Mouse (Mus musculus): ENCODE measurements around the gene Smok2b.
"Not testable (repeated sequence)": the region's sequence is repeated elsewhere in the genome, so short reads cannot be mapped to it uniquely, and the experiment has no call there.

DNA sequence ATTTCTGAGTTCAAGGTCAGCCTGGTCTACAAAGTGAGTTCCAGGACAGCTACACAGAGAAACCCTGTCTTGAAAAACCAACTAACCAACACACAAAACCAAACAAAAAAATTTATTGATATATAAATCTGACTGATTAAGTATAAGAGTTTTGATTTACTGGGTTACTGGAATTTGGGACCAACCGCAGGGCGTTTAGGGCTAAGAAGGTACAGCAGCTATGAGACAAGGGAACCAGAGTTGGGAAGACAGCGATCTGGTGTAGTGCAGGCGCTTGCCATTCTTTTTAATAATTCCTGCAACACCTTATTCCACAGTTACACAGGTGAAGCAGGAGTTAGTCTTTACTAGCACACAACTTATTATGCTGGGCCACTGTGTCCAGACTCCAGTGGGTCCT lies 28.5 kb upstream of the Smok2b start:
- TF ChIP-seq CTCF (IDR thresholded peaks at IDR 0.05; ENCODE audit: extremely low read depth, insufficient read length, insufficient replicate concordance, low read depth, low read length); POLR2A (IDR thresholded peaks at IDR 0.05; ENCODE audit: low read depth, low read length): not testable (repeated sequence)
